Mouse (Mus musculus) heart, postnatal 36 days (tissue): ENCODE results near the gene Myrf. TPM values are rescaled to one million over a fixed set of nuclear protein-coding genes. Genes with fewer than 3 reads are reported as not detected.
"Not testable (repeated sequence)": the region's sequence is repeated elsewhere in the genome, so short reads cannot be mapped to it uniquely, and the experiment has no call there.

Experiments used
- DNase-seq, 2 experiments: peaks; one replicate each; pipeline ENCODE4 v3.0.0; 2021 to 2022
- intact Hi-C: fragments of 180-260 bp; cut with DNase I; formaldehyde crosslinking; loops from one replicate; pipeline ENCODE4 v1.15.1; 2025
- total RNA-seq, 2 experiments: library from RNA; stranded (reverse); gene quantifications; 2 replicates each; pipeline ENCODE4 v1.2.3; 2021

Gene Myrf
- total RNA-seq, 2 experiments from 2014 or later: 5.9 to 7.3 TPM

DNA sequence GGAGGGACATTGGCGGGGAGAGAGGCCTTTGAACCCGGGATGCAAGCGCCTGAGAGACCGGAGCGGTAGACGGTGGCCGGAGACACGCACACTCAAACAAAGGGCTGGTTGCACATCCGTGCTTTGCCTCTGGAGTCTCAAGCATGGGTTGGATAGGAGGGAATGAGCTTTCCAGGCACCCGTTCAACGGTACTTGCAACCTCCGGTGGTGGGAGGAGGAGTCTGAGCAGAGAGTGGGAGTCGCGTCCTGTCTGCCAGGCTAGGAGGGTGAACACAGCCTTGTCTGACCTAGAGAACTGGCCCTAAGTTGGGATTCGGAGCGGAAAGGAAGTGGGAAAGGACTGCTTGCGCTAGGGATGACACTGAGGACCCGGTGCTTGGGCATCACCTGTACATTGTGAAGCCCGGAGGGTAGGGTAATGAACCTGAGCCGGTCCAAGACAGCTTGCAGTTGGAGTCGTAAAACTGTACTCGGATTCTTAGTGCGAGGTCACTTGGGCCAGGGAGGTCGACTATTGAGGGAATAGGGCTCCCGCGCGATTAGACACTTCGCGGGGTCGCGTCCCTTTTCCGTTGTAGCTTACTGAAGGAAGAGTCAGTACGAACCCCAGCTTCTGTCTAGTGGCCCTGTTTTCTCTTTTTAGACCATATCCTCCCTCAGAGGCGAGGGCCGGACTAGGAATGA is 57.1 kb downstream of the Myrf start:
- DNase-seq: peak; percentile 60 to 67
- intact Hi-C loops: loop anchor here (5.0 kb wide), 2 partner anchors 81 to 141 kb away; partner anchors contain the start of genes Fads2 and Fads3

GRCm38 (mm10) chr19:10182670-10183298 is 57.8 kb downstream of the Myrf start, which contains the start of gene Fads1:
Gene Fads1, plus strand, starts transcription at chr19:10182888.
- DNase-seq: peak; percentile 89 to 90
- intact Hi-C loops: loop anchor here (5.0 kb wide), 2 partner anchors 80 to 140 kb away; partner anchors contain the start of genes Fads2 and Fads3

DNA sequence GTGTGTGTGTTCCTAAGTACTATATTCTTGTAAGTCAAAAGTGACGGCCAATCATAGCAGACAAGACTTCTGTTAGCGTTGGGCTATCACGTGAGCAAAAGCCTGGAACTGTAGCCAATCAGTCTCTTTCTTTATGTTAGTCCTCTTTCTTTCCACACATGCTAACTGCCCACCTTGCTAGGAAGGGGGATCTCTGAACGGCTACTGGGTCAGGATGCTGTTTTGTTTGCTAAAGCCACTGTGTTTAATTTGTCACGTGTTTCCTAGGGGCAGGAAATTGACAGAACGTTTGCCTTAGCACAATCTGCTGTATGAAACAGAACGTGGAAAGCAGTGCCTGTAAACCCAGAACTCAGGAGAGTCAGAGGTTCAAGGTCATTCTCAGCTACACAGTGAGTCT is 58.4 kb downstream of the Myrf start:
- no peak for DNase-seq
- intact Hi-C loops: loop anchor here (5.0 kb wide), 2 partner anchors 80 to 140 kb away; partner anchors contain the start of genes Fads2 and Fads3

- intact Hi-C loops: loop anchor here (5.0 kb wide), 2 partner anchors 79 to 139 kb away; partner anchors contain the start of genes Fads2 and Fads3
- no peak for DNase-seq
Observed at GRCm38 (mm10) chr19:10181225-10181624, 59.3 kb downstream of the Myrf start.

- DNase-seq: no peak
- intact Hi-C loops: no loop called here
Observed at GRCm38 (mm10) chr19:10176941-10177372, 63.6 kb downstream of the Myrf start.

- intact Hi-C loops: no loop called here
- DNase-seq: no peak
Observed at GRCm38 (mm10) chr19:10176477-10176876, 64.1 kb downstream of the Myrf start.

DNA sequence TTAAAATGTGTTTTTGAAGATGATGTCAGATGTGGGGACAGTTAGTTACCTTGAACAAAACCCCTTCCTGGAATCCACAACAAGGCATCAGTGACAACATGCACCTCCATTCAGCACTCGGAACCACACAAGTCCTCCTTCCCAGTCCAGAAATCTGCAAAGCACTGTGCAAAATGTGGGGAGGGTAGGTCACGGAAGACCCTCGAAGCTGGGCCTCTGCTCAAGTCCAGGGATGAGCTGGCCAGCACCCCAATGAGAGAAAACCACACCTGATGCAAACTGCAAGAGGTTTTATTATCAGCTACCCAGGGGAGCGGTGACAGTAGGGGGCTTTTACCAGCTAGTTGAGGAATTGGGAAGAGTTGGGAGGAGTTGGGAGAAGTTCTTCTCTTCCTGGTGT is 65.6 kb downstream of the Myrf start:
- no peak for DNase-seq
- intact Hi-C loops: no loop called here

DNA sequence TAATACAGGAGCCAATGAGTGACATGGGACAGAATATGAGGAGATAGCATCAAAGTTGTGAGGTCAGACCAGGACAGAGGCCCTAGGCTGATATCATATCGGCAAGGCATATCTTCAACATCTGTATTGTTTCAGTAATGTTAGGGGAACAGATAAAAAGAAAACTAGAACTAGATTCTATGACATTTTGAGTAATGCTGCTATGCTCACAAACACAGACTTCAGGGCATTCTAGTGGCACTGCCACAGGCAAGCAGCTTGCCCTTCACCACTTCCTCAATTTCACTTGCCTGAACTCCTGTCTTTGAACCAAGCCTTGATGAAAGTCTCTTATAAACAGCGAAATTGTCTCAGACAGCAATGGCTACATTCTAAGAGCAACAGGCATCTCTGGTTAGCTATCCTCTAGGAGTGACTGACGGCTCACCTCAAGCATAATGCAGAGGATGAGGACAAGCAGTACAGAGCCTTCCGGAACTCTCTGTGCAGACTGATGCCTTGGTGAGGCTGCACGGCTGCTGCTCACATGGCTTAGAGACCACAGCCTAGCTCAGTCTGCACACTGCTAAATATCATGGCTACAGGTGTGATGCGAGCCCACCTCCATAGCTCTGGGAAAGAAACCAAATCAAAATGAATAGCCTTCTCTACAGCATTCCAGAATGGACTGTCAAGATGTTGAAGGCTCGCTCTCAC is 66.6 kb downstream of the Myrf start:
- DNase-seq: no peak
- intact Hi-C loops: no loop called here

DNA sequence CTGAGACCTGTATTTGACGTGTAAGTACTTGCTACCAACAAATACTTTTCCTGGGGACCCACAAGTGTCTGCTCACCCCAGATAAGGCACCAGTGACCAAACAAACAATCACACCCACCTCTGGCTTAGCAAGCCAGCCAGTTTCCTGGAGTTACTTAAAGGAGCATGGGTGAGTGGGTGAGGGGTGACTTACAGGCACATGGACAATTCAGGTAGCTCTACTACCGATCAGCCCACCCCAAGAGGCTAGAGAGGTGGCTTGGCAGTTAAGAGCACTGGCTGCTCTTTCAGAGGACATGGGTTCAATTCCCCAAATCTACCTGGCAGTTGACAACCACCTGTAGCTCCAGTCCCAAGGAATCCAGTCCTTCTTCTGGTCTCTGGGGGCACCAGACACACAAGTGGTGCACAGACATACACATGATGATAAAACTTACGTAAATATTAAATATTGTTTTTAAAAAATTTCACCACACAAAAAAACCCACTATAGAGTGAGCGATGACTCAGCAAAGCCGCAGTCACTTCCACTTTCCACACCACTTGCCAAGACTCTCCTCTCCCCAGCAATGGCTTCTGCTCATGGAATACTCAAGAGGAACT is 67.3 kb downstream of the Myrf start:
- no peak for DNase-seq
- intact Hi-C loops: no loop called here

GRCm38 (mm10) chr19:10171846-10172245 is 68.7 kb downstream of the Myrf start:
- intact Hi-C loops: no loop called here
- no peak for DNase-seq

GRCm38 (mm10) chr19:10171359-10171758 is 69.2 kb downstream of the Myrf start:
- intact Hi-C loops: no loop called here
- no peak for DNase-seq

DNA sequence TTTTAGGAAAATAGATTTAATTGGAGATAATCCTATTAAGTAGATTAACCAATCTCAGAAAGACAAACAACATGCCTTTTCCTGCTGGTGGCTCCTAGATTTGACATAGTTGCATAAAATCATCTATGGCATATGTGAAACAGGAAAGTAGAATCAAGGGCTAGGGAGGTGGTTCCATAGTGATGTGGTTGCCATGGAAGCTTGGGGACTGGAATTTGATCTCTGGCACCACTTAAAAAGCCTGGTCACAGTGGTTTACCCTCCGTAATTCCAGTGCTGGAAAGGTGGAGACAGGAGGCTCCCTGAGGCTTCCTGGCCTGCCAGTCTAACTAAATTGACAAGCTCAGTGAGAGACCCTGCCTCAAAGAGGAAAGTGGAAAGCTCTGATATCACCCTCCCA is 70.1 kb downstream of the Myrf start:
- intact Hi-C loops: no loop called here
- DNase-seq: no peak

DNA sequence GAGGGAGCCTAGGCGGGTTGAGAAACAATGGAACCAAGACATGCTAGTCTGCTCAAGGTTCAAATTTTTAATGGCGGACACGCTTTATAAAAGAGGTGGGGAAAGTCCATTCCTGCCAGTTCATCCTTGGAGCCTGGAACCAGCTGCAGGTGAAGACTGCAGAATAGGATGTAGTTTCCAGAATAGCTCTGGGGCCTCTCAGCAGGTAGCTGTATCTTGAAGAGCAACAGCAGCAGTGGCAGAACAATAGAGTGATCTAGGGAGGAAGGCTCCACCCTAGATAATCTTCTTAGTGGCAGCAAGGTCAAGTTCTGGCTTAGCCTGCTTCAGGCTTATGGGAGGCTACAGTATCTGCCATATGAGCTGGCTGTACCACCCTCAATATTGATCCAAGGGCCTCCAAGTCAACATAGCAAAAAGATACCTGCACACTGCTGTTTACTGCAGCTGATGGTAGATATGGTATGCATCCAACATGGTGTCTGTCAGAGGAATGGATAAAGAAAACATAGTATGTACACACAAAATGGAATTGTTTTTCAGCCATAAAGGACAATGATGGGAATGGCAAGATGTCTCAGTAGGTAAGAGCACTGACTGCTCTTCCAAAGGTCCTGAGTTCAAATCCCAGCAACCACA is 70.7 kb downstream of the Myrf start:
- intact Hi-C loops: not testable (repeated sequence)

GRCm38 (mm10) chr19:10169179-10169578 is 71.4 kb downstream of the Myrf start:
- intact Hi-C loops: no loop called here
- DNase-seq: no peak

More for the DNA sequence above, 70.7 kb downstream of the Myrf start:
- DNase-seq: not testable (repeated sequence)

GRCm38 (mm10) chr19:10168441-10168840 is 72.1 kb downstream of the Myrf start:
- intact Hi-C loops: no loop called here
- DNase-seq: no peak

- no peak for DNase-seq
- intact Hi-C loops: no loop called here
Observed at GRCm38 (mm10) chr19:10167951-10168350, 72.6 kb downstream of the Myrf start.

DNA sequence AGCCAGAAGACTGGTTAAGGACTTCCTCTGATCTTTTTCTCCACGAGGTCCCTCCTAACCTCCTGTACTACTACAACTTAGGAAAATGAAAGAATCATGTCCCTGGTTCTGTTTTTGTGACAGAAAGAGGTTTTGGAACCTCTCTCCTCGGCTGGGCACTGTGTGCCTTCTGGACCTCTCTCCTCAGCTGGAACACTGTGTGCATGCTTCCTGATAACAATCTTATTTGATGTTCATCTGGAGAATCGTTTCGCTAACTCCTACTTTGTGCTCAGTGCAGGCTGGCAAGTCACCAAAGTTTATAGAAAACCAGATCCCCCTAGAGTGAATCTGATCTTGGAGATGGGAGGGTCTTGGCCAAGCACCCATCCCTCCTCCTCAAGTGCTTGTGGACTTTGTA is 73.4 kb downstream of the Myrf start:
- no peak for DNase-seq
- intact Hi-C loops: no loop called here

- intact Hi-C loops, DNase-seq: not testable (repeated sequence)
Observed at GRCm38 (mm10) chr19:10165928-10166327, 74.6 kb downstream of the Myrf start.

DNA sequence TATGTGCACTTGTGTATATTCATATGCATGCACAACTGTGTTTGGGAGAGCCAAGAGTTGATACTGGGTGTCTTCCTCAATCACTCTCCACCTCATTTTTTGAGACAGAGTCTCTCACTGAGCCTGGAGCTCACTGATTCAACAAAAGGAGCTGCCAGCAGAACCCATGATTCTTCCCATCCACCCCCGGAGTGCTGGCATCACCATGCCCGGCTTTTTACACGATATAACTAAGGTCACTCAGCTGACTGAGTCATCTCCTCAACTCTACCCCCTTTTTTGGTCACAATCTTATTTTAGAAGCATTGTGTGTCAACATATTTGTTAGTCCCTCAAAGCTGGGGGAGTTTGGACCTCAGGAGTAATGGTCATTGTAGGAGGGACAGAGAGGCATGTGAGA is 76.7 kb downstream of the Myrf start:
- intact Hi-C loops: no loop called here
- DNase-seq: no peak
